Mouse (Mus musculus) hindbrain, embryonic 12.5 days (tissue): ENCODE results near the gene Vps29. TPM values are rescaled to one million over a fixed set of nuclear protein-coding genes. Genes with fewer than 3 reads are reported as not detected.

Experiments
- ATAC-seq: fragments of 200-750 bp; cut with Nextera tagmentation; 2 replicates; pipeline ENCODE4 v1.8.0; 2017; ENCODE audit warnings: moderate TSS enrichment; ENCODE audit not compliant: low FRiP score
- H3K27ac ChIP-seq: fragments of 300-500 bp; sonication (generic); 2 replicates; pipeline ENCODE4 v1.5.1; 2016; ENCODE audit warnings: mild to moderate bottlenecking
- H3K27me3 ChIP-seq: fragments of 300-500 bp; sonication (generic); 2 replicates; pipeline ENCODE4 v1.6.1; 2016; ENCODE audit warnings: mild to moderate bottlenecking
- H3K36me3 ChIP-seq: fragments of 300-500 bp; sonication (generic); 2 replicates; pipeline ENCODE4 v1.6.1; 2016; ENCODE audit warnings: mild to moderate bottlenecking
- H3K4me1 ChIP-seq: fragments of 300-500 bp; sonication (generic); 2 replicates; pipeline ENCODE4 v1.6.1; 2016
- H3K4me2 ChIP-seq: fragments of 300-500 bp; sonication (generic); replicated peaks from 2 replicates; pipeline ENCODE4 v1.6.1; 2016; ENCODE audit warnings: mild to moderate bottlenecking
- H3K4me3 ChIP-seq: fragments of 300-500 bp; sonication (generic); 2 replicates; pipeline ENCODE4 v1.5.1; 2016; ENCODE audit warnings: mild to moderate bottlenecking
- H3K9ac ChIP-seq: fragments of 300-500 bp; sonication (generic); 2 replicates; pipeline ENCODE4 v1.6.1; 2016; ENCODE audit warnings: mild to moderate bottlenecking, moderate library complexity
- H3K9me3 ChIP-seq: fragments of 300-500 bp; sonication (generic); replicated peaks from 2 replicates; pipeline ENCODE4 v1.6.1; 2016; ENCODE audit warnings: mild to moderate bottlenecking
- WGBS: fragments of 180-500 bp; shearing (Covaris S2); methylation state at CpG from one replicate; pipeline ENCODE4 v1.1.7; 2016; 5-methylcytosine and 5-hydroxymethylcytosine counted together
- polyA plus RNA-seq: library from polyadenylated mRNA; unstranded; fragments of >200 nt; fragmentation: Nextera tagmentation; extraction: Ambion mirVana; gene quantifications from 2 replicates; pipeline ENCODE4 v1.2.1, GENCODE M21; 2016

Gene Vps29
- polyA plus RNA-seq, result 207 and 212 TPM in 2 replicates

GRCm38 (mm10) chr5:122353807-122354491 lies at the start of gene Vps29, which contains the start of gene Rad9b:
Vps29 (plus strand) TSS chr5:122354369.
Rad9b (minus strand) TSS chr5:122354233.
- 2% methylated on average over 51 of the region's 51 CpGs for WGBS
- Histone ChIP-seq H3K9ac (peak within 1 kb of the TSS; percentile 93), H3K4me1 (peaks cover 3% of the 10 kb centered on the region), H3K27me3 (no peaks in the 10 kb centered on the region; the same call in 1 of the 2 replicates), H3K9me3 (no peaks in the 10 kb centered on the region), H3K27ac (peak within 1 kb of the TSS; percentile 86), H3K36me3 (0 out of 2 replicates have a peak, but pooled peaks cover 4% of the 10 kb centered on the region), H3K4me3 (peak within 1 kb of the TSS; percentile 97), H3K4me2 (peak within 1 kb of the TSS; percentile 77)
- ATAC-seq, result peak; percentile 92

- Histone ChIP-seq H3K4me2 (no peak overlapping the region), H3K4me3 (no peak overlapping the region), H3K27ac (no peak overlapping the region), H3K4me1 (peaks cover 14% of the 10 kb centered on the region), H3K9ac (no peak overlapping the region), H3K9me3 (no peaks in the 10 kb centered on the region), H3K27me3 (no peaks in the 10 kb centered on the region), H3K36me3 (peaks cover 10% of the 10 kb centered on the region; the same call in 1 of the 2 replicates)
- ATAC-seq, result no peak
- WGBS, result 82% methylated on average over 6 of the region's 6 CpGs
Measured at GRCm38 (mm10) chr5:122304541-122304940, 49.6 kb upstream of the Vps29 start.

GRCm38 (mm10) chr5:122305472-122305871 lies 48.7 kb upstream of the Vps29 start:
- Histone ChIP-seq H3K27ac (no peak overlapping the region), H3K36me3 (peaks cover 10% of the 10 kb centered on the region; the same call in 1 of the 2 replicates), H3K4me3 (no peak overlapping the region), H3K27me3 (no peaks in the 10 kb centered on the region), H3K9me3 (no peaks in the 10 kb centered on the region), H3K4me2 (no peak overlapping the region), H3K4me1 (peaks cover 14% of the 10 kb centered on the region), H3K9ac (no peak overlapping the region)
- 94% methylated on average over 7 of the region's 7 CpGs for WGBS
- no peak for ATAC-seq

GRCm38 (mm10) chr5:122306536-122306935 lies 47.6 kb upstream of the Vps29 start:
- Histone ChIP-seq H3K9me3 (no peaks in the 10 kb centered on the region), H3K27ac (no peak overlapping the region), H3K27me3 (no peaks in the 10 kb centered on the region), H3K4me2 (no peak overlapping the region), H3K4me3 (no peak overlapping the region), H3K36me3 (peaks cover 11% of the 10 kb centered on the region; the same call in 1 of the 2 replicates), H3K9ac (no peak overlapping the region), H3K4me1 (peaks cover 14% of the 10 kb centered on the region)
- ATAC-seq, result no peak
- WGBS, result 90% methylated on average over 3 of the region's 3 CpGs

GRCm38 (mm10) chr5:122310699-122311098 lies 43.5 kb upstream of the Vps29 start:
- no peaks in the 10 kb centered on the region for H3K27me3 ChIP-seq
- no peak overlapping the region for H3K27ac ChIP-seq
- 0 out of 2 replicates have a peak, but pooled peaks cover 3% of the 10 kb centered on the region for H3K4me1 ChIP-seq
- ATAC-seq, result no peak
- no peak overlapping the region for H3K4me3 ChIP-seq
- 78% methylated on average over 8 of the region's 8 CpGs for WGBS
- H3K9ac ChIP-seq, result no peak overlapping the region
- no peak overlapping the region for H3K4me2 ChIP-seq
- peaks cover 32% of the 10 kb centered on the region for H3K36me3 ChIP-seq
- no peaks in the 10 kb centered on the region for H3K9me3 ChIP-seq

- H3K4me3 ChIP-seq, result no peak overlapping the region
- WGBS, result 76% methylated on average over 7 of the region's 7 CpGs
- H3K4me2 ChIP-seq, result no peak overlapping the region
- no peaks in the 10 kb centered on the region for H3K27me3 ChIP-seq
- no peaks in the 10 kb centered on the region for H3K9me3 ChIP-seq
- H3K4me1 ChIP-seq, result 0 out of 2 replicates have a peak, but pooled peaks cover 3% of the 10 kb centered on the region
- no peak overlapping the region for H3K27ac ChIP-seq
- ATAC-seq, result no peak
- no peak overlapping the region for H3K9ac ChIP-seq
- H3K36me3 ChIP-seq, result peaks cover 32% of the 10 kb centered on the region
Measured at GRCm38 (mm10) chr5:122311692-122312091, 42.5 kb upstream of the Vps29 start.

GRCm38 (mm10) chr5:122312346-122312745 lies 41.8 kb upstream of the Vps29 start:
- H3K27me3 ChIP-seq, result no peaks in the 10 kb centered on the region

GRCm38 (mm10) chr5:122312942-122313684 lies 41.1 kb upstream of the Vps29 start:
- H3K4me2 ChIP-seq, result no peak overlapping the region
- 93% methylated on average over 17 of the region's 17 CpGs for WGBS
- no peaks in the 10 kb centered on the region for H3K27me3 ChIP-seq
- no peak for ATAC-seq
- no peak overlapping the region for H3K27ac ChIP-seq
- no peaks in the 10 kb centered on the region for H3K9me3 ChIP-seq
- H3K36me3 ChIP-seq, result peaks cover 29% of the 10 kb centered on the region
- no peak overlapping the region for H3K9ac ChIP-seq
- no peak overlapping the region for H3K4me3 ChIP-seq
- H3K4me1 ChIP-seq, result 0 out of 2 replicates have a peak, but pooled peaks cover 3% of the 10 kb centered on the region

More at GRCm38 (mm10) chr5:122312346-122312745, 41.8 kb upstream of the Vps29 start:
- peaks cover 32% of the 10 kb centered on the region for H3K36me3 ChIP-seq
- H3K4me3 ChIP-seq, result no peak overlapping the region
- H3K4me2 ChIP-seq, result no peak overlapping the region
- H3K27ac ChIP-seq, result no peak overlapping the region
- H3K4me1 ChIP-seq, result 0 out of 2 replicates have a peak, but pooled peaks cover 3% of the 10 kb centered on the region
- H3K9me3 ChIP-seq, result no peaks in the 10 kb centered on the region
- WGBS, result 89% methylated on average over 4 of the region's 4 CpGs
- H3K9ac ChIP-seq, result no peak overlapping the region
- ATAC-seq, result no peak

- H3K27ac ChIP-seq, result no peak overlapping the region
- peaks cover 3% of the 10 kb centered on the region; the same call in 1 of the 2 replicates for H3K4me1 ChIP-seq
- H3K4me3 ChIP-seq, result no peak overlapping the region
- H3K9ac ChIP-seq, result no peak overlapping the region
- no peak for ATAC-seq
- WGBS, result 71% methylated on average over 20 of the region's 20 CpGs
- H3K9me3 ChIP-seq, result no peaks in the 10 kb centered on the region
- H3K36me3 ChIP-seq, result peaks cover 26% of the 10 kb centered on the region
- H3K4me2 ChIP-seq, result no peak overlapping the region
- H3K27me3 ChIP-seq, result no peaks in the 10 kb centered on the region
Measured at GRCm38 (mm10) chr5:122314966-122315667, 39.1 kb upstream of the Vps29 start.

- no peak overlapping the region for H3K9ac ChIP-seq
- peaks cover 34% of the 10 kb centered on the region for H3K36me3 ChIP-seq
- no peak for ATAC-seq
- H3K27me3 ChIP-seq, result no peaks in the 10 kb centered on the region
- peaks cover 3% of the 10 kb centered on the region; the same call in 1 of the 2 replicates for H3K4me1 ChIP-seq
- H3K27ac ChIP-seq, result no peak overlapping the region
- 79% methylated on average over 11 of the region's 11 CpGs for WGBS
- H3K4me2 ChIP-seq, result no peak overlapping the region
- no peaks in the 10 kb centered on the region for H3K9me3 ChIP-seq
- H3K4me3 ChIP-seq, result no peak overlapping the region
Measured at GRCm38 (mm10) chr5:122317329-122318045, 36.7 kb upstream of the Vps29 start.

- H3K4me1 ChIP-seq, result peaks cover 3% of the 10 kb centered on the region; the same call in 1 of the 2 replicates
- H3K27ac ChIP-seq, result no peak overlapping the region
- ATAC-seq, result no peak
- H3K9ac ChIP-seq, result no peak overlapping the region
- WGBS, result 72% methylated on average over 3 of the region's 3 CpGs
- no peaks in the 10 kb centered on the region for H3K27me3 ChIP-seq
- peaks cover 33% of the 10 kb centered on the region for H3K36me3 ChIP-seq
- no peak overlapping the region for H3K4me2 ChIP-seq
- H3K4me3 ChIP-seq, result no peak overlapping the region
- no peaks in the 10 kb centered on the region for H3K9me3 ChIP-seq
Measured at GRCm38 (mm10) chr5:122318100-122318499, 36.1 kb upstream of the Vps29 start.
